Mouse (Mus musculus) ovary, adult 10 weeks (tissue): ENCODE results near the gene H2al1h. TPM values are rescaled to one million over a fixed set of nuclear protein-coding genes. Genes with fewer than 3 reads are reported as not detected.

ENCODE experiments used
- polyA plus RNA-seq: library from polyadenylated mRNA; stranded (reverse); fragments of 350-450 nt; fragmentation: Illumina TruSeq; extraction: RNeasy Lipid Tissue Mini Kit (QIAGEN cat#74804); gene quantifications from one replicate; pipeline ENCODE4 v1.2.3, GENCODE M21; 2014

The H2al1h gene
- not detected for polyA plus RNA-seq

DNA sequence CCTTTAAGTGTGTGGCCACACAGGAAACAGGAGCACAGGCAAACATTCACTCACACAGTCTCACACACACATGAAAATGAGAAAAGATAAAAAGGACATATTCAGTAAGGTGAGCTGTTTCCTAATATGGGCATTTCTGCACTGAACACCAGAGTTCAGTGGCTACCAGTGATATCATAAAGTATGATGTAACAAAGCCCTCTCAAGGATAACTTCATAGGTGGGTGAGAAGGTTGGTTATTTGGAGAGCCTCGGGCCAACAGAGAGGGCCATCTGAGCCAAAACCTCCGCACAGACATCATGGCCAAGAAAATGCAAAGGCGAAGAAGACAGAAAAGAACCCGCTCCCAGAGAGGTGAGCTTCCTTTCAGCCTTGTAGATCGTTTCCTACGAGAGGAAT is at the start of gene H2al1h:
Gene H2al1h (plus strand): TSS at position 301 of the 400 bp plus-strand sequence.

GRCm38 (mm10) chrX:11298957-11299356 is 22.3 kb upstream of the H2al1h start, which contains the start of gene H2al1a:
H2al1a (plus strand) TSS chrX:11299257.

GRCm38 (mm10) chrX:11302132-11302531 is 19.2 kb upstream of the H2al1h start, which contains the start of gene H2al1b:
H2al1b (plus strand) TSS chrX:11302432.

GRCm38 (mm10) chrX:11305355-11305754 is 15.9 kb upstream of the H2al1h start, which contains the start of gene H2al1c:
H2al1c (plus strand) TSS chrX:11305655.

DNA sequence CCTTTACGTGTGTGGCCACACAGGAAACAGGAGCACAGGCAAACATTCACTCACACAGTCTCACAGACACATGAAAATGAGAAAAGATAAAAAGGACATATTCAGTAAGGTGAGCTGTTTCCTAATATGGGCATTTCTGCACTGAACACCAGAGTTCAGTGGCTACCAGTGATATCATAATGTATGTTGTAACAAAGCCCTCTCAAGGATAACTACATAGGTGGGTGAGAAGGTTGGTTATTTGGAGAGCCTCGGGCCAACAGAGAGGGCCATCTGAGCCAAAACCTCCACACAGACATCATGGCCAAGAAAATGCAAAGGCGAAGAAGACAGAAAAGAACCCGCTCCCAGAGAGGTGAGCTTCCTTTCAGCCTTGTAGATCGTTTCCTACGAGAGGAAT is 12.8 kb upstream of the H2al1h start, which contains the start of gene H2al1d:
Gene H2al1d (plus strand): TSS at position 301 of the 400 bp plus-strand sequence.

DNA sequence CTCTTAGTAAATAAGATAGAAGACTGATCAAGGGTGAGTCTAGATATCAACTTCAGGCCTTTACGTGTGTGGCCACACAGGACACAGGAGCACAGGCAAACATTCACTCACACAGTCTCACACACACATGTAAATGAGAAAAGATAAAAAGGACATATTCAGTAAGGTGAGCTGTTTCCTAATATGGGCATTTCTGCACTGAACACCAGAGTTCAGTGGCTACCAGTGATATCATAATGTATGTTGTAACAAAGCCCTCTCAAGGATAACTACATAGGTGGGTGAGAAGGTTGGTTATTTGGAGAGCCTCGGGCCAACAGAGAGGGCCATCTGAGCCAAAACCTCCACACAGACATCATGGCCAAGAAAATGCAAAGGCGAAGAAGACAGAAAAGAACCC is 9.7 kb upstream of the H2al1h start, which contains the start of gene H2al1e:
Gene H2al1e (plus strand): TSS at position 301 of the 400 bp plus-strand sequence.

GRCm38 (mm10) chrX:11314858-11315257 is 6.4 kb upstream of the H2al1h start, which contains the start of gene H2al1f:
H2al1f (plus strand) TSS chrX:11315158.

DNA sequence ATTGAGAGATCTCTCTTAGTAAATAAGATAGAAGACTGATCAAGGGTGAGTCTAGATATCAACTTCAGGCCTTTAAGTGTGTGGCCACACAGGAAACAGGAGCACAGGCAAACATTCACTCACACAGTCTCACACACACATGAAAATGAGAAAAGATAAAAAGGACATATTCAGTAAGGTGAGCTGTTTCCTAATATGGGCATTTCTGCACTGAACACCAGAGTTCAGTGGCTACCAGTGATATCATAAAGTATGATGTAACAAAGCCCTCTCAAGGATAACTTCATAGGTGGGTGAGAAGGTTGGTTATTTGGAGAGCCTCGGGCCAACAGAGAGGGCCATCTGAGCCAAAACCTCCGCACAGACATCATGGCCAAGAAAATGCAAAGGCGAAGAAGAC is 3.3 kb upstream of the H2al1h start, which contains the start of gene H2al1g:
Gene H2al1g (plus strand): TSS at position 301 of the 400 bp plus-strand sequence.

DNA sequence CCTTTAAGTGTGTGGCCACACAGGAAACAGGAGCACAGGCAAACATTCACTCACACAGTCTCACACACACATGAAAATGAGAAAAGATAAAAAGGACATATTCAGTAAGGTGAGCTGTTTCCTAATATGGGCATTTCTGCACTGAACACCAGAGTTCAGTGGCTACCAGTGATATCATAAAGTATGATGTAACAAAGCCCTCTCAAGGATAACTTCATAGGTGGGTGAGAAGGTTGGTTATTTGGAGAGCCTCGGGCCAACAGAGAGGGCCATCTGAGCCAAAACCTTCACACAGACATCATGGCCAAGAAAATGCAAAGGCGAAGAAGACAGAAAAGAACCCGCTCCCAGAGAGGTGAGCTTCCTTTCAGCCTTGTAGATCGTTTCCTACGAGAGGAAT is 3.1 kb downstream of the H2al1h start, which contains the start of gene H2al1i:
Gene H2al1i (plus strand): TSS at position 301 of the 400 bp plus-strand sequence.

DNA sequence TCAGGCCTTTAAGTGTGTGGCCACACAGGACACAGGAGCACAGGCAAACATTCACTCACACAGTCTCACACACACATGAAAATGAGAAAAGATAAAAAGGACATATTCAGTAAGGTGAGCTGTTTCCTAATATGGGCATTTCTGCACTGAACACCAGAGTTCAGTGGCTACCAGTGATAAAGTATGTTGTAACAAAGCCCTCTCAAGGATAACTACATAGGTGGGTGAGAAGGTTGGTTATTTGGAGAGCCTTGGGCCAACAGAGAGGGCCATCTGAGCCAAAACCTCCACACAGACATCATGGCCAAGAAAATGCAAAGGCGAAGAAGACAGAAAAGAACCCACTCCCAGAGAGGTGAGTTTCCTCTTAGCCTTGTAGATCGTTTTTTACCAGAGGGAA is 6.2 kb downstream of the H2al1h start, which contains the start of gene H2al1j:
Gene H2al1j (plus strand): TSS at position 301 of the 400 bp plus-strand sequence.

Other genes with a start within 250 kb of the H2al1h start
- gene H2al1a, start 22.2 kb upstream of the H2al1h start, polyA plus RNA-seq = not detected
- gene H2al1b, start 19.1 kb upstream of the H2al1h start, polyA plus RNA-seq = not detected
- not detected for gene H2al1c, start 15.8 kb upstream of the H2al1h start, polyA plus RNA-seq
- not detected for gene H2al1d, start 12.7 kb upstream of the H2al1h start, polyA plus RNA-seq
- gene H2al1e, start 9.6 kb upstream of the H2al1h start, polyA plus RNA-seq = not detected
- not detected for gene H2al1f, start 6.3 kb upstream of the H2al1h start, polyA plus RNA-seq
- not detected for gene H2al1g, start 3.2 kb upstream of the H2al1h start, polyA plus RNA-seq
- gene H2al1i, start 3.2 kb downstream of the H2al1h start, polyA plus RNA-seq = not detected
- not detected for gene H2al1j, start 6.3 kb downstream of the H2al1h start, polyA plus RNA-seq